Comparison of ENCODE assay signal across 20 mouse cellular contexts in genomic region chr13:60256997-60257396, GRCm38 (mm10).
DNase-seq lines count a peak whose midpoint lies in the region; ATAC-seq and TF ChIP-seq lines count a peak whose summit lies in the region.
"Had no signal": no experiment of that assay in that cellular context is flagged by ENCODE, and none has a peak within 500 bp of the region (broad histone marks: within the 10 kb centered on the region; RNA-seq: fewer than 3 reads in every experiment).

No protein-coding gene starts in this region.

- DNase-seq in embryo, embryonic 10 days (ENCODE audit: low spot score) = peak; percentile 65
- no peak for DNase-seq in embryo, embryonic 9.5 days (ENCODE audit: extremely low spot score)
- no peak for DNase-seq in kidney, adult 8-10 months
- peak; percentile 45 for DNase-seq in forelimb bud, embryonic 11.5 days (ENCODE audit: low read depth, low spot score)
- no peak for DNase-seq in left cerebral cortex, adult 8-10 months (ENCODE audit: low spot score in 2 of 2)
- DNase-seq in lung, adult 2 months = no peak
- DNase-seq in c-Kit-positive CD71-positive TER-119-positive erythroid progenitor cells, embryonic 14.5 days (ENCODE audit: low spot score) = no peak
- DNase-seq: adrenal gland, adult 2 months; cerebellum, postnatal 36 days; kidney, adult 18-20 months; lung, adult 18-20 months; lung, postnatal 36 days; spleen, adult 18-20 months had no signal

- ATAC-seq in kidney, embryonic 15.5 days (replicated peaks; ENCODE audit: low FRiP score) = no peak; the same call in 1 of the 2 replicates
- ATAC-seq: forebrain, embryonic 15.5 days had no signal

- H3K4me2 ChIP-seq in kidney, embryonic 15.5 days = 0 out of 2 replicates have a peak overlapping the region, but pooled peaks have one; percentile 12
- H3K4me2 ChIP-seq: forebrain, embryonic 15.5 days; hindbrain, embryonic 12.5 days; midbrain, embryonic 11.5 days; neural tube, embryonic 12.5 days had no signal

- TF ChIP-seq POLR2A in lung, adult 2 months (IDR thresholded peaks at IDR 0.05; ENCODE audit: borderline replicate concordance, extremely low read depth, low read depth, low read length) = no peak

- no peaks in the 10 kb centered on the region for H3K9me3 ChIP-seq in kidney, embryonic 15.5 days (replicated peaks)
- H3K9me3 ChIP-seq: forebrain, embryonic 15.5 days; hindbrain, embryonic 12.5 days; neural tube, embryonic 12.5 days had no signal

- no peaks in the 10 kb centered on the region for H3K36me3 ChIP-seq in kidney, embryonic 15.5 days
- H3K36me3 ChIP-seq: forebrain, embryonic 15.5 days; hindbrain, embryonic 12.5 days; neural tube, embryonic 12.5 days had no signal

- H3K4me3 ChIP-seq in kidney, embryonic 15.5 days (replicated peaks) = no peak overlapping the region
- no peak overlapping the region for H3K4me3 ChIP-seq in lung, adult 2 months (replicated peaks; ENCODE audit: extremely low read depth, low read depth, low read length)
- H3K4me3 ChIP-seq: erythroblast, embryonic 14.5 days; forebrain, embryonic 15.5 days; hindbrain, embryonic 12.5 days; neural tube, embryonic 12.5 days had no signal

- no peak for TF ChIP-seq CTCF in lung, adult 2 months (IDR thresholded peaks at IDR 0.05; ENCODE audit: insufficient read depth, low read length)

- H3K27ac ChIP-seq in kidney, embryonic 15.5 days = peak overlapping the region; percentile 83
- H3K27ac ChIP-seq: forebrain, embryonic 15.5 days; hindbrain, embryonic 12.5 days; neural tube, embryonic 12.5 days had no signal

- WGBS in kidney, embryonic 15.5 days = 28% methylated on average over 8 of the region's 8 CpGs
- 60% methylated on average over 8 of the region's 8 CpGs for WGBS in lung, adult 2 months

- H3K27me3 ChIP-seq in kidney, embryonic 15.5 days = no peaks in the 10 kb centered on the region
- H3K27me3 ChIP-seq: CH12.LX; forebrain, embryonic 15.5 days; hindbrain, embryonic 12.5 days; neural tube, embryonic 12.5 days had no signal

- no peak overlapping the region for H3K9ac ChIP-seq in kidney, embryonic 15.5 days
- H3K9ac ChIP-seq: forebrain, embryonic 15.5 days; hindbrain, embryonic 12.5 days; neural tube, embryonic 12.5 days had no signal

- peaks cover 41% of the 10 kb centered on the region for H3K4me1 ChIP-seq in kidney, embryonic 15.5 days
- no peaks in the 10 kb centered on the region for H3K4me1 ChIP-seq in lung, adult 2 months (ENCODE audit: control insufficient read depth, insufficient read depth, low read length)
- H3K4me1 ChIP-seq: forebrain, embryonic 15.5 days; neural tube, embryonic 12.5 days had no signal

Comparison
In these comparisons a context has a peak if more than half of its experiments do, and no peak if none do; other contexts are left out.
1. DNase-seq: peak in embryo, embryonic 10 days (single experiment) and forelimb bud, embryonic 11.5 days (single experiment); none in embryo, embryonic 9.5 days (single experiment), kidney, adult 8-10 months (0 of 2), left cerebral cortex, adult 8-10 months (0 of 2), lung, adult 2 months (single experiment) and c-Kit-positive CD71-positive TER-119-positive erythroid progenitor cells, embryonic 14.5 days (single experiment).